35 mouse cellular contexts compared by ENCODE assay signal in the genomic region with DNA sequence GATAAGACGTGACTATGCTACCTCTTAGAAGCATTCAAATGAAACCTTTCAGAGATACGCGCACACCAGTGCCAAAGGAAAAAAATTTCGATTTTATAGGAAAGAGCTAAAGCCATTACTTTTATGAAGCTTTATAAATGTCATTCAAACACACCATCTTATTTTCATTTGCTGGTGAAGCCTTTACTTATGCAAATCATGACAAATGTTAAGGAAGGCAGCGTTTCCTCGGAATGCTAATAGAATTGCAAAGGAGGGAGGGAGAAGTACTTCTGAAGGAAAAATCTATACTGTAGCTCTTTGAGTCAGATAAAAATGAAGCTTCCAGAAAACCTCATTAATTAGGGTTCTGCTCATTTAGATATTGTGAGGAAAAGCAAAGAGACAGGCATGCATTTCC. TPM values are rescaled to one million over a fixed set of nuclear protein-coding genes. Genes with fewer than 3 reads are reported as not detected.
A peak's percentile ranks its signal among the peaks of the same experiment; 100 is the strongest.
DNase-seq lines count a peak whose midpoint lies in the region; ATAC-seq and TF ChIP-seq lines count a peak whose summit lies in the region.
"Had no signal": no experiment of that assay in that cellular context is flagged by ENCODE, and none has a peak within 500 bp of the region (broad histone marks: within the 10 kb centered on the region; RNA-seq: fewer than 3 reads in every experiment).

No protein-coding gene starts in this region.

- no peak overlapping the region for H3K4me3 ChIP-seq in forebrain, postnatal 0 days (ENCODE audit: low read depth, low read length)
- no peak overlapping the region for H3K4me3 ChIP-seq in forebrain, embryonic 11.5 days (ENCODE audit: low read depth, low read length)
- no peak overlapping the region for H3K4me3 ChIP-seq in midbrain, embryonic 11.5 days (ENCODE audit: low read depth, low read length)
- no peak overlapping the region for H3K4me3 ChIP-seq in midbrain, embryonic 13.5 days (replicated peaks)
- no peak overlapping the region for H3K4me3 ChIP-seq in midbrain, postnatal 0 days (ENCODE audit: low read depth, low read length)
- H3K4me3 ChIP-seq: forebrain, embryonic 10.5 days; gastrocnemius, adult 2 months; hindbrain, embryonic 13.5 days had no signal

- H3K4me1 ChIP-seq in forebrain, postnatal 0 days (ENCODE audit: insufficient read depth) = no peaks in the 10 kb centered on the region
- no peaks in the 10 kb centered on the region for H3K4me1 ChIP-seq in forebrain, embryonic 11.5 days (replicated peaks; ENCODE audit: control insufficient read depth, insufficient read depth, low read length)
- H3K4me1 ChIP-seq in midbrain, embryonic 11.5 days (ENCODE audit: control insufficient read depth, insufficient read depth, low read length) = no peaks in the 10 kb centered on the region
- H3K4me1 ChIP-seq in midbrain, embryonic 13.5 days (replicated peaks) = 0 out of 2 replicates have a peak, but pooled peaks cover 8% of the 10 kb centered on the region
- no peaks in the 10 kb centered on the region for H3K4me1 ChIP-seq in midbrain, postnatal 0 days (ENCODE audit: insufficient read depth, low read length)
- H3K4me1 ChIP-seq: forebrain, embryonic 10.5 days had no signal

- 44% methylated on average over 6 of the region's 6 CpGs for WGBS in forebrain, postnatal 0 days
- 80% methylated on average over 6 of the region's 6 CpGs for WGBS in forebrain, embryonic 11.5 days
- WGBS in midbrain, embryonic 11.5 days = 79% methylated on average over 6 of the region's 6 CpGs
- WGBS in midbrain, embryonic 13.5 days = 69% methylated on average over 6 of the region's 6 CpGs
- 47% methylated on average over 6 of the region's 6 CpGs for WGBS in midbrain, postnatal 0 days

- no peaks in the 10 kb centered on the region for H3K36me3 ChIP-seq in forebrain, postnatal 0 days (ENCODE audit: insufficient read depth)
- no peaks in the 10 kb centered on the region for H3K36me3 ChIP-seq in forebrain, embryonic 11.5 days (ENCODE audit: control insufficient read depth, insufficient read depth, low read length)
- H3K36me3 ChIP-seq in midbrain, embryonic 11.5 days (ENCODE audit: control insufficient read depth, insufficient read depth, low read length) = no peaks in the 10 kb centered on the region
- no peaks in the 10 kb centered on the region for H3K36me3 ChIP-seq in midbrain, embryonic 13.5 days
- no peaks in the 10 kb centered on the region for H3K36me3 ChIP-seq in midbrain, postnatal 0 days (ENCODE audit: insufficient read depth, low read length)
- H3K36me3 ChIP-seq: forebrain, embryonic 10.5 days; G1E; hindbrain, embryonic 13.5 days had no signal

- no peak overlapping the region for H3K4me2 ChIP-seq in forebrain, postnatal 0 days (ENCODE audit: low read depth)
- no peak overlapping the region for H3K4me2 ChIP-seq in forebrain, embryonic 11.5 days (ENCODE audit: low read depth, low read length, severe bottlenecking)
- H3K4me2 ChIP-seq in midbrain, embryonic 11.5 days = no peak overlapping the region
- no peak overlapping the region for H3K4me2 ChIP-seq in midbrain, embryonic 13.5 days (replicated peaks)
- H3K4me2 ChIP-seq in midbrain, postnatal 0 days (ENCODE audit: low read depth, low read length, poor library complexity, severe bottlenecking) = no peak overlapping the region
- H3K4me2 ChIP-seq: heart, embryonic 11.5 days; hindbrain, embryonic 13.5 days had no signal

- H3K27ac ChIP-seq in forebrain, postnatal 0 days (ENCODE audit: low read depth, low read length) = no peak overlapping the region
- H3K27ac ChIP-seq in forebrain, embryonic 11.5 days (ENCODE audit: low read depth, low read length) = no peak overlapping the region
- H3K27ac ChIP-seq in midbrain, embryonic 11.5 days (ENCODE audit: low read depth, low read length) = no peak overlapping the region
- no peak overlapping the region for H3K27ac ChIP-seq in midbrain, embryonic 13.5 days
- H3K27ac ChIP-seq in midbrain, postnatal 0 days (ENCODE audit: low read depth, low read length) = no peak overlapping the region
- H3K27ac ChIP-seq: forebrain, embryonic 10.5 days; gastrocnemius, adult 2 months; hindbrain, embryonic 13.5 days had no signal

- H3K27me3 ChIP-seq in forebrain, postnatal 0 days (ENCODE audit: insufficient read depth, low read length) = no peaks in the 10 kb centered on the region
- no peaks in the 10 kb centered on the region for H3K27me3 ChIP-seq in forebrain, embryonic 11.5 days (ENCODE audit: control insufficient read depth, insufficient read depth, low read length)
- H3K27me3 ChIP-seq in midbrain, embryonic 11.5 days (ENCODE audit: control insufficient read depth, insufficient read depth, low read length) = no peaks in the 10 kb centered on the region
- no peaks in the 10 kb centered on the region for H3K27me3 ChIP-seq in midbrain, embryonic 13.5 days
- H3K27me3 ChIP-seq in midbrain, postnatal 0 days (ENCODE audit: insufficient read depth, low read length) = no peaks in the 10 kb centered on the region
- H3K27me3 ChIP-seq: CH12.LX; hindbrain, embryonic 13.5 days had no signal

- no peak overlapping the region for H3K9ac ChIP-seq in forebrain, postnatal 0 days
- no peak overlapping the region for H3K9ac ChIP-seq in forebrain, embryonic 11.5 days (ENCODE audit: low read length)
- no peak overlapping the region for H3K9ac ChIP-seq in midbrain, embryonic 11.5 days (ENCODE audit: low read length)
- no peak overlapping the region for H3K9ac ChIP-seq in midbrain, embryonic 13.5 days (replicated peaks)
- H3K9ac ChIP-seq in midbrain, postnatal 0 days (replicated peaks; ENCODE audit: low read length, poor library complexity, severe bottlenecking) = no peak overlapping the region
- H3K9ac ChIP-seq: hindbrain, embryonic 13.5 days had no signal

- no peaks in the 10 kb centered on the region for H3K9me3 ChIP-seq in forebrain, postnatal 0 days (ENCODE audit: low read length)
- no peaks in the 10 kb centered on the region for H3K9me3 ChIP-seq in forebrain, embryonic 11.5 days (ENCODE audit: control insufficient read depth, low read length)
- H3K9me3 ChIP-seq in midbrain, embryonic 11.5 days (ENCODE audit: control insufficient read depth, low read length) = no peaks in the 10 kb centered on the region
- H3K9me3 ChIP-seq in midbrain, embryonic 13.5 days = no peaks in the 10 kb centered on the region
- no peaks in the 10 kb centered on the region for H3K9me3 ChIP-seq in midbrain, postnatal 0 days (ENCODE audit: low read length)
- H3K9me3 ChIP-seq: forebrain, embryonic 10.5 days; hindbrain, embryonic 13.5 days had no signal

- DNase-seq in forebrain, postnatal 0 days = peak; percentile 30
- no peak for DNase-seq in forebrain, embryonic 11.5 days (ENCODE audit: low spot score)
- DNase-seq in midbrain, embryonic 11.5 days (ENCODE audit: low spot score, missing footprints) = peak; percentile 60
- DNase-seq in R1 (ENCODE audit: low read depth, low spot score) = peak; percentile 11
- DNase-seq in midbrain, postnatal 0 days (ENCODE audit: low spot score) = peak; percentile 10
- no peak for DNase-seq in thymus, adult 18-20 months
- DNase-seq: adrenal gland, adult 2 months; adrenal gland, postnatal 14 days; B cell, adult 2 months; cerebellum, adult 18-20 months; cerebellum, adult 9-10 months; cerebellum, postnatal 14 days; gastrocnemius, adult 2 months; gastrocnemius, postnatal 14 days; heart, adult 11 months had no signal

- TF ChIP-seq CTCF in forebrain, postnatal 0 days (IDR thresholded peaks at IDR 0.05; ENCODE audit: low read depth) = no peak
- TF ChIP-seq CTCF in midbrain, postnatal 0 days (IDR thresholded peaks at IDR 0.05) = no peak

- peak; percentile 47; the same call in 1 of the 2 replicates for ATAC-seq in forebrain, postnatal 0 days
- no peak for ATAC-seq in forebrain, embryonic 11.5 days (replicated peaks; ENCODE audit: low FRiP score)
- no peak for ATAC-seq in midbrain, embryonic 11.5 days (ENCODE audit: low FRiP score)
- no peak for ATAC-seq in midbrain, embryonic 13.5 days
- ATAC-seq in midbrain, postnatal 0 days (ENCODE audit: low FRiP score) = no peak
- ATAC-seq: forebrain, embryonic 16.5 days; hindbrain, embryonic 16.5 days; inflammation-experienced regulatory T-cells, adult 6 months; Patski had no signal

RNA-seq across cellular contexts. Expression of a gene that starts 13.3 kb away (rescaled TPM):
- 0.05 TPM in 1 of 2 replicates, not detected in the other for total RNA-seq in forebrain, postnatal 0 days (2014; rRNA removed)
- polyA plus RNA-seq in forebrain, postnatal 0 days (2015; fragmentation: Nextera tagmentation; extraction: Ambion mirVana) = not detected in 2 replicates
- not detected in 2 replicates for polyA plus RNA-seq in forebrain, embryonic 11.5 days (2014; fragmentation: Nextera tagmentation; extraction: Ambion mirVana)
- polyA plus RNA-seq in midbrain, embryonic 11.5 days (2014; fragmentation: Nextera tagmentation; extraction: Ambion mirVana) = not detected in 2 replicates
- not detected in 2 replicates for polyA plus RNA-seq in midbrain, embryonic 13.5 days (2015; fragmentation: Nextera tagmentation; extraction: Ambion mirVana)
- total RNA-seq in midbrain, postnatal 0 days (2014; rRNA removed) = not detected in 2 replicates
- polyA plus RNA-seq in midbrain, postnatal 0 days (2015; fragmentation: Nextera tagmentation; extraction: Ambion mirVana) = 0.06 TPM in 1 of 2 replicates, not detected in the other
- total RNA-seq: adrenal gland, adult 2 months; adrenal gland, postnatal 14 days; adrenal gland, postnatal 4 days; CH12.LX; G1E; gastrocnemius, adult 2 months; gastrocnemius, postnatal 14 days; gastrocnemius, postnatal 4 days; heart, adult 8-10 months; heart, postnatal 25 days; hematopoietic stem cell, adult 5-6 weeks had no signal
- polyA plus RNA-seq: adrenal gland, adult 2 months; embryonic facial prominence, embryonic 11.5 days; embryonic facial prominence, embryonic 14.5 days; forebrain, embryonic 10.5 days; forebrain, embryonic 16.5 days; frontal cortex, adult 2 months; G1E; heart, embryonic 11.5 days; heart, embryonic 14.5 days; heart, postnatal 0 days; hindbrain, embryonic 13.5 days; hindbrain, embryonic 16.5 days; inflammation-experienced regulatory T-cells, adult 6 months; Patski had no signal

Comparison
In these comparisons a context has a peak if more than half of its experiments do, and no peak if none do; other contexts are left out.
1. DNase-seq: peak in forebrain, postnatal 0 days (single experiment), midbrain, embryonic 11.5 days (single experiment), R1 (single experiment) and midbrain, postnatal 0 days (single experiment); none in forebrain, embryonic 11.5 days (single experiment) and thymus, adult 18-20 months (0 of 2).